ENCODE assay signal across 9 mouse cellular contexts in the genomic region with DNA sequence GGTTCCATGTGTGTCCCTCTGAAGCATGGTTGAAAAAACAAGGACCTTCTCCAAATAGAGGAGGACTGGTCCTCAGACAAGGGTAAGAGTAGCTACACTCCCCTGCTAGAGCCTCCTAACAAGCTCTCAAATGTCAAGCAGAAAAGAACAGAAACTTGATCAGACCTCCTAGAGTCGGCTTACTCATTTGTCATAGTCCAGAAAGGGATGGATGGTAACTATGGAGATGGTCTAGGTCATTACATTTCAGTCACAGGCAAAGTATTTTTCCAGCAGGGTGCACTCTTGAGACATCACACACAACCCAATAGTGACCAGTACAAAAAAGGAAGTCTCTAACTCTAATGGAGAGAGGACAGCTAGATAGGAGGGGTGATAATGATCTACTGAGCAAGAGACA. TPM values are rescaled to one million over a fixed set of nuclear protein-coding genes. Genes with fewer than 3 reads are reported as not detected.
DNase-seq lines count a peak whose midpoint lies in the region; TF ChIP-seq lines count a peak whose summit lies in the region.
"Had no signal": no experiment of that assay in that cellular context is flagged by ENCODE, and none has a peak within 500 bp of the region (broad histone marks: within the 10 kb centered on the region; RNA-seq: fewer than 3 reads in every experiment).

No protein-coding gene starts in this region.

- in situ Hi-C loops in CH12.LX (cut with MboI; ENCODE audit: low pct_ligation_motif_present, low pct_unique_long_range_greater_than_20kb, low sequenced_read_pairs): loop anchor here (10.0 kb wide), 1 partner anchor 64 kb away; no protein-coding TSS in a partner anchor

- H3K9me3 ChIP-seq in CH12.LX (replicated peaks; ENCODE audit: low read length): no peaks in the 10 kb centered on the region
- H3K9me3 ChIP-seq: embryonic facial prominence, embryonic 13.5 days had no signal

- no peak overlapping the region for H3K4me3 ChIP-seq in CH12.LX (replicated peaks in 1 of 3; ENCODE audit: low read depth in 2 of 3, low read length in 2 of 3, poor library complexity in 1 of 3)
- H3K4me3 ChIP-seq: embryonic facial prominence, embryonic 13.5 days had no signal

- TF ChIP-seq EP300 in CH12.LX (IDR thresholded peaks at IDR 0.05; ENCODE audit: low read length): no peak

- no peak overlapping the region for H3K27ac ChIP-seq in CH12.LX (ENCODE audit: insufficient read depth, low read depth)
- H3K27ac ChIP-seq: embryonic facial prominence, embryonic 13.5 days had no signal

- no peaks in the 10 kb centered on the region for H3K79me2 ChIP-seq in CH12.LX (replicated peaks; ENCODE audit: control insufficient read depth, extremely low read depth, insufficient read depth, poor library complexity, severe bottlenecking)

- intact Hi-C loops in heart, postnatal 10 days (cut with DNase I): loop anchor here (2.0 to 5.0 kb wide), 2 partner anchors 70 to 127 kb away; no protein-coding TSS in a partner anchor

- H3K4me1 ChIP-seq in CH12.LX (ENCODE audit: control insufficient read depth in 1 of 2, insufficient read depth in 2 of 2): no peaks in the 10 kb centered on the region; a peak in 1 of 4 replicates

- H3K9ac ChIP-seq in CH12.LX (ENCODE audit: insufficient read depth, low read depth): no peak overlapping the region
- H3K9ac ChIP-seq: embryonic facial prominence, embryonic 13.5 days had no signal

- peak; percentile 57 for TF ChIP-seq RAD21 in CH12.LX (IDR thresholded peaks at IDR 0.05; ENCODE audit: low read depth, low read length)

- peak; percentile 91 for DNase-seq in heart, adult 11 months
- no peak for DNase-seq in heart, postnatal 4 days
- DNase-seq in CH12.LX (ENCODE audit: extremely low read depth): peak; percentile 29
- DNase-seq in heart, postnatal 10 days: peak; percentile 29 to 31
- peak; percentile 9 for DNase-seq in lung, postnatal 10 days
- no peak for DNase-seq in thymus, adult 18-20 months
- DNase-seq in thymus, postnatal 0 days (ENCODE audit: low spot score): no peak
- DNase-seq in gastrocnemius, adult 8-10 months (ENCODE audit: low spot score in 2 of 2): no peak

- no peak overlapping the region for H3K4me2 ChIP-seq in CH12.LX (ENCODE audit: insufficient read depth, low read depth, poor library complexity, severe bottlenecking)
- H3K4me2 ChIP-seq: embryonic facial prominence, embryonic 13.5 days had no signal

- no peaks in the 10 kb centered on the region for H3K27me3 ChIP-seq in CH12.LX (replicated peaks)
- H3K27me3 ChIP-seq: embryonic facial prominence, embryonic 13.5 days had no signal

- peak in 1 of 2 experiments; percentile 60; a peak in 2 of 4 replicates for TF ChIP-seq CTCF in CH12.LX (conservative IDR thresholded peaks at IDR 0.05 in 1 of 2, IDR thresholded peaks at IDR 0.05 in 1 of 2; ENCODE audit: low read depth in 2 of 2, low read length in 2 of 2)

- no peak for TF ChIP-seq POLR2A in CH12.LX (IDR thresholded peaks at IDR 0.05; ENCODE audit: low read depth, low read length)

- dilution Hi-C loops in CH12.LX (cut with MboI; ENCODE audit: extremely low pct_ligation_motif_present, extremely low pct_unique_long_range_greater_than_20kb, low sequenced_read_pairs): no loop called here

- H3K36me3 ChIP-seq in CH12.LX (replicated peaks in 1 of 2; ENCODE audit: control insufficient read depth in 1 of 2, insufficient read depth in 1 of 2, low read length in 1 of 2): no peaks in the 10 kb centered on the region
- H3K36me3 ChIP-seq: embryonic facial prominence, embryonic 13.5 days had no signal

TF ChIP-seq in CH12.LX, 34 proteins besides CTCF, POLR2A, EP300 and RAD21:
- TF ChIP-seq NELFE (IDR thresholded peaks at IDR 0.05; ENCODE audit: low read depth, low read length): no peak
- TF ChIP-seq SMC3 (IDR thresholded peaks at IDR 0.05; ENCODE audit: low read depth, low read length): peak; percentile 47

RNA-seq across cellular contexts. Expression of a gene that starts 21.9 kb away (rescaled TPM):
- total RNA-seq in heart, postnatal 4 days (2021): 10 to 100 TPM in 1 of 2 experiments, 1 to 10 TPM in 1; 6.1 to 24.8 TPM
- 53.1 and 60.1 TPM in 2 replicates for total RNA-seq in CH12.LX (2012; rRNA removed)
- total RNA-seq in CH12.LX (2014; rRNA removed): 13.4 and 17.6 TPM in 2 replicates
- 32.2 and 127 TPM in 2 replicates for polyA plus RNA-seq in CH12.LX (2012; ENCODE audit: insufficient read length, low read depth)
- 10 to 100 TPM; 10.3 to 13.2 TPM for total RNA-seq in heart, postnatal 10 days (2021)
- 209 and 242 TPM in 2 replicates for polyA plus RNA-seq in thymus, postnatal 0 days (2015; fragmentation: Nextera tagmentation; extraction: Ambion mirVana)
- 1 to 10 TPM in 1 of 4 experiments, under 1 TPM in 2, not detected in 1; 0.31 to 1.4 (median 0.43) TPM for total RNA-seq in gastrocnemius, adult 8-10 months (2022)

RNA-seq across cellular contexts. Expression of a gene that starts 55.7 kb away (rescaled TPM):
- total RNA-seq in heart, postnatal 4 days (2021): not detected
- total RNA-seq in CH12.LX (2012; rRNA removed) (not detected in 2 replicates), CH12.LX (2014; rRNA removed) (not detected in 2 replicates)
- not detected in 2 replicates for polyA plus RNA-seq in CH12.LX (2012; ENCODE audit: insufficient read length, low read depth)
- total RNA-seq in heart, postnatal 10 days (2021): not detected
- 0.06 TPM in 1 of 2 replicates, not detected in the other for polyA plus RNA-seq in thymus, postnatal 0 days (2015; fragmentation: Nextera tagmentation; extraction: Ambion mirVana)
- not detected for total RNA-seq in gastrocnemius, adult 8-10 months (2022)
- polyA plus RNA-seq: embryonic facial prominence, embryonic 13.5 days had no signal

Comparison
In these comparisons a context has a peak if more than half of its experiments do, and no peak if none do; other contexts are left out.
1. DNase-seq: peak in heart, adult 11 months (single experiment), CH12.LX (single experiment), heart, postnatal 10 days (2 of 2) and lung, postnatal 10 days (single experiment); none in heart, postnatal 4 days (single experiment), thymus, adult 18-20 months (0 of 2), thymus, postnatal 0 days (single experiment) and gastrocnemius, adult 8-10 months (0 of 2).